Mouse (Mus musculus): ENCODE data around the gene 4930503E14Rik. TPM values are rescaled to one million over a fixed set of nuclear protein-coding genes. Genes with fewer than 3 reads are reported as not detected.
"Not testable (repeated sequence)": the region's sequence is repeated elsewhere in the genome, so short reads cannot be mapped to it uniquely, and the experiment has no call there.

The 4930503E14Rik gene
- not detected in 2 replicates for polyA plus RNA-seq (2012; rRNA removed)

DNA sequence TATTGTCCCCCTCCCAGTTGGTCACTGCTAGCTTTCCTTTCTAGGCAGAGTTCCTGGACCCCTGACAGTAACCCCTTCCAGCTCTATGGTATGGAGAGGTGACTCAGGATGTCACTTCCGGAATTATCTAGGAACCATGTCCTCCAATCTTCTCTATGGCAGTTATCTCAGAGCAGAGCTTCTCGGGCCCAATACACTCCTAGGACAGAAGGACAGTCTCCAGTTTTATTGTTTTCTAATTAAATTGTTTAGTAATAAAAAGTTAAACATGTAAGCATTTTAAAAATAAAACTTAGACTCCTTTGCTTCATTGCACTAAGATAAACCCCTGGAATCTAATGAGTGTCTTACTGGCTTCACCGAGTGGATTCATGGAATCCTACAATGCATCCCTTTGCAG lies at the start of gene 4930503E14Rik:
Gene 4930503E14Rik, minus strand, starts transcription at position 101 of the 400 bp plus-strand sequence.
- not testable (repeated sequence) for DNase-seq (ENCODE audit: low spot score)

DNA sequence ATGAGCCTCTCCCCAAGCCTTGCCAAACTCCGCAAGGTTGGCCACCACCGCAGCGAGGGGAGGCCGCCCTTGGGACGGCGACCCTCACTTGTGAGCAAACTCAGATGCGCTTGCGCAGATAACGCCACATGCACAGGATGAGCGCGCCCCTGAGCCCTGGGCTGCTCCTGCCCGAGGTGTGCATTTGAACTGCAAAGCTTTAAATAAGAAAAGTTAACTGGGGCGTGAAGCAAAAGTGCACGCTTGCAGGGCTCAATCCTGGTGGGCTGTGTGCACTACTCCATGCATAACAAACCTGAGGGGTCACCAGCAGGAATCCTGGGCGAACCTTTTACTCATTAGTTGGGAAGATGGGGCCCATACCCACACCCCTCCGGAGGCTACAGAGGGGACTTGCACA lies 35.0 kb upstream of the 4930503E14Rik start:
- DNase-seq (ENCODE audit: low spot score), result no peak

DNA sequence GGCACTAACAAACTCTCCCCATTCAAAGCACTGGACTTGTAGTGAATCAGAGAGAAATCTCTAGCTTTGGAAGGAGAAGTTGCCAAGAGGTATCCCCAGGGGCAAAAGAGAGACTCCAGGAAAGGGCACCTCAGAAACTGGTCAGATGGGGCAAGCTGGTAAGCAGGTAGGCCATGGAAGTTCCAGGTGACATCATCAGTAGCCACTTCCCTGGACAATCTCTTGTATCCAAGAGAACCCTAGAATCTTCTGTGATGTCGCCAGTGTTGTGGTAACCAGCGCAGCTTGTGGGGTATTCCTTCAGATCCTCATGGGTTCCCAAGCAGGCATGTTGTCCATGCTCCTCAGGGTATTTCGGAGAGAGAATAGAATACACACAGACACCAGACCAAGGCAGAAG lies 15.7 kb downstream of the 4930503E14Rik start, which contains the start of gene Gm8212:
Gene Gm8212, plus strand, starts transcription at position 301 of the 400 bp plus-strand sequence.
- not testable (repeated sequence) for DNase-seq (ENCODE audit: low spot score)

DNA sequence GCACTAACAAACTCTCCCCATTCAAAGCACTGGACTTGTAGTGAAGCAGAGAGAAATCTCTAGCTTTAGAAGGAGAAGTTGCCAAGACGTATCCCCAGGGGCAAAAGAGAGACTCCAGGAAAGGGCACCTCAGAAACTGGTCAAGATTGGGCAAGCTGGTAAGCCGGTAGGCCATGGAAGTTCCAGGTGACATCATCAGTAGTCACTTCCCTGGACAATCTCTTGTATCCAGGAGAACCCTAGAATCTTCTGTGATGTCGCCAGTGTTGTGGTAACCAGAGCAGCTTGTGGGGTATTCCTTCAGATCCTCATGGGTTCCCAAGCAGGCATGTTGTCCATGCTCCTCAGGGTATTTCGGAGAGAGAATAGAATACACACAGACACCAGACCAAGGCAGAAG lies 89.5 kb downstream of the 4930503E14Rik start, which contains the start of gene Gm3327:
Gene Gm3327, plus strand, starts transcription at position 301 of the 400 bp plus-strand sequence.
- DNase-seq (ENCODE audit: low spot score), result not testable (repeated sequence)

Other genes starting within 250 kb of the 4930503E14Rik start
- not detected in 2 replicates for gene Ang6, start 211.0 kb downstream of the 4930503E14Rik start, polyA plus RNA-seq (2012; rRNA removed)
- 16.7 and 16.8 TPM in 2 replicates for gene Ear2, start 110.6 kb downstream of the 4930503E14Rik start, polyA plus RNA-seq (2012; rRNA removed)
- gene Gm3327, start 89.4 kb downstream of the 4930503E14Rik start, polyA plus RNA-seq (2012; rRNA removed), result not detected in 2 replicates
- not detected in 2 replicates for gene Gm8212, start 15.6 kb downstream of the 4930503E14Rik start, polyA plus RNA-seq (2012; rRNA removed)
- gene Gm8220, start 72.3 kb upstream of the 4930503E14Rik start, polyA plus RNA-seq (2012; rRNA removed), result not detected in 2 replicates
- not detected in 2 replicates for gene Gm5930, start 125.3 kb upstream of the 4930503E14Rik start, polyA plus RNA-seq (2012; rRNA removed)
- gene Gm8229, start 152.1 kb upstream of the 4930503E14Rik start, polyA plus RNA-seq (2012; rRNA removed), result not detected in 2 replicates
- gene Gm3371, start 197.4 kb upstream of the 4930503E14Rik start, polyA plus RNA-seq (2012; rRNA removed), result not detected in 2 replicates
- gene Gm8232, start 220.4 kb upstream of the 4930503E14Rik start, polyA plus RNA-seq (2012; rRNA removed), result not detected in 2 replicates

All from urinary bladder, adult 2 months (tissue).